Comparison of ENCODE assay signal across 30 mouse cellular contexts in genomic region chr16:51109864-51110263, GRCm38 (mm10).
"Had no signal": no experiment of that assay in that cellular context is flagged by ENCODE, and none has a peak within 500 bp of the region (broad histone marks: within the 10 kb centered on the region; RNA-seq: fewer than 3 reads in every experiment).

No protein-coding gene starts in this region.

- DNase-seq: left cerebral cortex, postnatal 4 days; liver; liver, embryonic 13.5 days; liver, postnatal 0 days; lung, adult 18-20 months; lung, adult 2 months; lung, embryonic 14.5 days; lung, postnatal 10 days; lung, postnatal 14 days; lung, postnatal 36 days; lung, postnatal 4 days had no signal

- ATAC-seq: liver, embryonic 12.5 days; liver, postnatal 0 days; lung, postnatal 0 days; midbrain, embryonic 13.5 days; midbrain, embryonic 15.5 days; midbrain, embryonic 16.5 days had no signal

- H3K9me3 ChIP-seq: limb, embryonic 10.5 days; limb, embryonic 12.5 days; limb, embryonic 13.5 days; limb, embryonic 15.5 days; liver, embryonic 12.5 days; liver, embryonic 13.5 days; liver, embryonic 15.5 days; lung, embryonic 15.5 days; megakaryocyte, embryonic 14.5 days; midbrain, embryonic 10.5 days; midbrain, embryonic 12.5 days; midbrain, embryonic 13.5 days; midbrain, embryonic 15.5 days had no signal

- H3K4me1 ChIP-seq: limb, embryonic 10.5 days; limb, embryonic 12.5 days; limb, embryonic 13.5 days; limb, embryonic 15.5 days; liver, embryonic 12.5 days; liver, embryonic 13.5 days; liver, embryonic 15.5 days; lung, embryonic 15.5 days; megakaryocyte, embryonic 14.5 days; midbrain, embryonic 10.5 days; midbrain, embryonic 12.5 days; midbrain, embryonic 13.5 days; midbrain, embryonic 15.5 days had no signal

- H3K27ac ChIP-seq: left cerebral cortex, adult 2 months; limb, embryonic 10.5 days; limb, embryonic 12.5 days; limb, embryonic 13.5 days; limb, embryonic 15.5 days; liver, embryonic 12.5 days; liver, embryonic 13.5 days; liver, embryonic 14.5 days; liver, embryonic 15.5 days; lung, embryonic 15.5 days; macrophage; midbrain, embryonic 10.5 days; midbrain, embryonic 12.5 days; midbrain, embryonic 13.5 days; midbrain, embryonic 15.5 days had no signal

- H3K4me2 ChIP-seq: limb, embryonic 12.5 days; limb, embryonic 13.5 days; limb, embryonic 15.5 days; liver, embryonic 11.5 days; liver, embryonic 12.5 days; liver, embryonic 13.5 days; liver, embryonic 15.5 days; lung, embryonic 14.5 days; lung, embryonic 15.5 days; midbrain, embryonic 12.5 days; midbrain, embryonic 13.5 days; midbrain, embryonic 15.5 days had no signal

- H3K4me3 ChIP-seq: left cerebral cortex, adult 2 months; limb, embryonic 10.5 days; limb, embryonic 12.5 days; limb, embryonic 13.5 days; limb, embryonic 15.5 days; liver, embryonic 12.5 days; liver, embryonic 13.5 days; liver, embryonic 15.5 days; lung, embryonic 15.5 days; megakaryocyte, embryonic 14.5 days; midbrain, embryonic 10.5 days; midbrain, embryonic 12.5 days; midbrain, embryonic 13.5 days; midbrain, embryonic 15.5 days; myocyte had no signal

- H3K36me3 ChIP-seq: limb, embryonic 10.5 days; limb, embryonic 12.5 days; limb, embryonic 13.5 days; limb, embryonic 15.5 days; liver, embryonic 12.5 days; liver, embryonic 13.5 days; liver, embryonic 15.5 days; lung, embryonic 15.5 days; midbrain, embryonic 10.5 days; midbrain, embryonic 12.5 days; midbrain, embryonic 13.5 days; midbrain, embryonic 15.5 days had no signal

- H3K27me3 ChIP-seq: limb, embryonic 12.5 days; limb, embryonic 13.5 days; limb, embryonic 15.5 days; liver, embryonic 12.5 days; liver, embryonic 13.5 days; liver, embryonic 15.5 days; lung, embryonic 15.5 days; megakaryocyte, embryonic 14.5 days; midbrain, embryonic 12.5 days; midbrain, embryonic 13.5 days; midbrain, embryonic 15.5 days had no signal

- H3K9ac ChIP-seq: limb, embryonic 12.5 days; limb, embryonic 13.5 days; limb, embryonic 15.5 days; liver, embryonic 12.5 days; liver, embryonic 13.5 days; liver, embryonic 14.5 days; liver, embryonic 15.5 days; liver, postnatal 0 days; lung, embryonic 14.5 days; lung, embryonic 15.5 days; midbrain, embryonic 12.5 days; midbrain, embryonic 13.5 days; midbrain, embryonic 15.5 days had no signal
